ENCODE assay signal across 19 mouse cellular contexts in genomic region chr11:104704097-104704496, GRCm38 (mm10). TPM values are rescaled to one million over a fixed set of nuclear protein-coding genes. Genes with fewer than 3 reads are reported as not detected.
DNase-seq lines count a peak whose midpoint lies in the region; ATAC-seq and TF ChIP-seq lines count a peak whose summit lies in the region.
"Had no signal": no experiment of that assay in that cellular context is flagged by ENCODE, and none has a peak within 500 bp of the region (broad histone marks: within the 10 kb centered on the region; RNA-seq: fewer than 3 reads in every experiment).

No protein-coding gene starts in this region.

- intact Hi-C loops in left cerebral cortex, postnatal 25 days (cut with DNase I) = no loop called here

- no peaks in the 10 kb centered on the region for H3K4me1 ChIP-seq in kidney, embryonic 14.5 days (ENCODE audit: control insufficient read depth, insufficient read depth, low read length)
- no peaks in the 10 kb centered on the region for H3K4me1 ChIP-seq in midbrain, embryonic 16.5 days (ENCODE audit: control insufficient read depth, insufficient read depth, low read length)
- H3K4me1 ChIP-seq in midbrain, embryonic 13.5 days (replicated peaks) = no peaks in the 10 kb centered on the region
- H3K4me1 ChIP-seq in hindbrain, postnatal 0 days (ENCODE audit: insufficient read depth, low read length) = no peaks in the 10 kb centered on the region
- H3K4me1 ChIP-seq: embryonic facial prominence, embryonic 15.5 days; forebrain, embryonic 10.5 days; heart, embryonic 15.5 days; liver, embryonic 12.5 days had no signal

- no peak overlapping the region for H3K9ac ChIP-seq in kidney, embryonic 14.5 days (ENCODE audit: low read depth, low read length)
- no peak overlapping the region for H3K9ac ChIP-seq in midbrain, embryonic 16.5 days (ENCODE audit: low read depth, low read length)
- H3K9ac ChIP-seq in midbrain, embryonic 13.5 days (replicated peaks) = no peak overlapping the region
- no peak overlapping the region for H3K9ac ChIP-seq in hindbrain, postnatal 0 days (replicated peaks; ENCODE audit: low read length)
- H3K9ac ChIP-seq: embryonic facial prominence, embryonic 15.5 days; heart, embryonic 15.5 days; liver, embryonic 12.5 days; lung, embryonic 14.5 days had no signal

- 24% methylated on average over 15 of the region's 15 CpGs for WGBS in kidney, embryonic 14.5 days
- 58% methylated on average over 15 of the region's 15 CpGs for WGBS in midbrain, embryonic 16.5 days
- 65% methylated on average over 15 of the region's 15 CpGs for WGBS in midbrain, embryonic 13.5 days
- 65% methylated on average over 15 of the region's 15 CpGs for WGBS in hindbrain, postnatal 0 days

- no peaks in the 10 kb centered on the region for H3K27me3 ChIP-seq in kidney, embryonic 14.5 days (ENCODE audit: control insufficient read depth, insufficient read depth, low read length)
- no peaks in the 10 kb centered on the region for H3K27me3 ChIP-seq in midbrain, embryonic 16.5 days (ENCODE audit: control insufficient read depth, insufficient read depth, low read depth, low read length)
- no peaks in the 10 kb centered on the region for H3K27me3 ChIP-seq in midbrain, embryonic 13.5 days
- H3K27me3 ChIP-seq in hindbrain, postnatal 0 days (ENCODE audit: insufficient read depth, low read length) = no peaks in the 10 kb centered on the region
- H3K27me3 ChIP-seq: embryonic facial prominence, embryonic 15.5 days; heart, embryonic 15.5 days; liver, embryonic 12.5 days had no signal

- DNase-seq in kidney, postnatal 10 days = no peak
- peak; percentile 7 for DNase-seq in hindbrain, postnatal 0 days (ENCODE audit: low spot score)
- DNase-seq in retina, embryonic 14.5 days (ENCODE audit: low spot score) = peak; percentile 27
- no peak for DNase-seq in spleen, postnatal 14 days (ENCODE audit: low spot score in 2 of 2)
- DNase-seq in left cerebral cortex, postnatal 25 days (ENCODE audit: low spot score in 2 of 2) = no peak
- DNase-seq: adrenal gland, postnatal 36 days; B cell, adult 2 months; cerebellum, adult 9-11 months; heart, adult 18-20 months; kidney, adult 2 months; lung, embryonic 14.5 days; thymus, postnatal 14 days had no signal

- H3K4me2 ChIP-seq in kidney, embryonic 14.5 days (replicated peaks; ENCODE audit: low read depth, low read length) = peak overlapping the region; percentile 34
- H3K4me2 ChIP-seq in midbrain, embryonic 16.5 days (ENCODE audit: low read length) = peak overlapping the region; percentile 26
- H3K4me2 ChIP-seq in midbrain, embryonic 13.5 days (replicated peaks) = no peak overlapping the region
- H3K4me2 ChIP-seq in hindbrain, postnatal 0 days (ENCODE audit: low read depth, low read length) = peak overlapping the region; percentile 27; the same call in 1 of the 2 replicates
- H3K4me2 ChIP-seq: embryonic facial prominence, embryonic 15.5 days; heart, embryonic 15.5 days; liver, embryonic 12.5 days; lung, embryonic 14.5 days had no signal

- H3K27ac ChIP-seq in kidney, embryonic 14.5 days (ENCODE audit: low read depth, low read length) = no peak overlapping the region
- no peak overlapping the region for H3K27ac ChIP-seq in midbrain, embryonic 16.5 days (ENCODE audit: low read length)
- no peak overlapping the region for H3K27ac ChIP-seq in midbrain, embryonic 13.5 days
- no peak overlapping the region for H3K27ac ChIP-seq in hindbrain, postnatal 0 days
- H3K27ac ChIP-seq: embryonic facial prominence, embryonic 15.5 days; forebrain, embryonic 10.5 days; heart, embryonic 15.5 days; liver, embryonic 12.5 days had no signal

- no peaks in the 10 kb centered on the region for H3K9me3 ChIP-seq in kidney, embryonic 14.5 days (ENCODE audit: control insufficient read depth, low read length)
- H3K9me3 ChIP-seq in midbrain, embryonic 16.5 days (replicated peaks; ENCODE audit: control insufficient read depth, low read length, poor library complexity, severe bottlenecking) = no peaks in the 10 kb centered on the region
- no peaks in the 10 kb centered on the region for H3K9me3 ChIP-seq in midbrain, embryonic 13.5 days
- H3K9me3 ChIP-seq in hindbrain, postnatal 0 days (ENCODE audit: low read length) = no peaks in the 10 kb centered on the region
- H3K9me3 ChIP-seq: embryonic facial prominence, embryonic 15.5 days; forebrain, embryonic 10.5 days; heart, embryonic 15.5 days; liver, embryonic 12.5 days had no signal

- no peaks in the 10 kb centered on the region for H3K36me3 ChIP-seq in kidney, embryonic 14.5 days (ENCODE audit: control insufficient read depth, insufficient read depth, low read length)
- H3K36me3 ChIP-seq in midbrain, embryonic 16.5 days (ENCODE audit: control insufficient read depth, insufficient read depth, low read length) = no peaks in the 10 kb centered on the region
- H3K36me3 ChIP-seq in midbrain, embryonic 13.5 days = no peaks in the 10 kb centered on the region
- H3K36me3 ChIP-seq in hindbrain, postnatal 0 days (ENCODE audit: insufficient read depth, low read length) = no peaks in the 10 kb centered on the region
- H3K36me3 ChIP-seq: embryonic facial prominence, embryonic 15.5 days; forebrain, embryonic 10.5 days; heart, embryonic 15.5 days; liver, embryonic 12.5 days had no signal

- peak; percentile 83 for ATAC-seq in kidney, embryonic 14.5 days (ENCODE audit: low FRiP score, low TSS enrichment)
- ATAC-seq in midbrain, embryonic 16.5 days = no peak
- no peak for ATAC-seq in midbrain, embryonic 13.5 days
- no peak for ATAC-seq in hindbrain, postnatal 0 days
- ATAC-seq: liver, embryonic 12.5 days had no signal

- TF ChIP-seq CTCF in hindbrain, postnatal 0 days (IDR thresholded peaks at IDR 0.05; ENCODE audit: low read depth) = no peak

- H3K4me3 ChIP-seq in kidney, embryonic 14.5 days (ENCODE audit: low read length) = no peak overlapping the region; the same call in 1 of the 2 replicates
- H3K4me3 ChIP-seq in midbrain, embryonic 16.5 days (ENCODE audit: low read depth, low read length) = no peak overlapping the region
- H3K4me3 ChIP-seq in midbrain, embryonic 13.5 days (replicated peaks) = no peak overlapping the region
- H3K4me3 ChIP-seq in hindbrain, postnatal 0 days (ENCODE audit: low read length) = no peak overlapping the region
- H3K4me3 ChIP-seq: embryonic facial prominence, embryonic 15.5 days; forebrain, embryonic 10.5 days; heart, embryonic 15.5 days; liver, embryonic 12.5 days had no signal

RNA-seq across cellular contexts. Expression of gene Gm11639, which starts 18.6 kb away (rescaled TPM):
- 0.08 TPM in 1 of 2 replicates, not detected in the other for polyA plus RNA-seq in kidney, embryonic 14.5 days (2014; fragmentation: Nextera tagmentation; extraction: Ambion mirVana)
- 0.05 TPM in 1 of 2 replicates, not detected in the other for polyA plus RNA-seq in midbrain, embryonic 16.5 days (2015; fragmentation: Nextera tagmentation; extraction: Ambion mirVana)
- polyA plus RNA-seq in midbrain, embryonic 13.5 days (2015; fragmentation: Nextera tagmentation; extraction: Ambion mirVana) = 0.01 TPM in 1 of 2 replicates, not detected in the other
- 0.11 TPM in 1 of 2 replicates, not detected in the other for total RNA-seq in hindbrain, postnatal 0 days (2014; rRNA removed)
- polyA plus RNA-seq in hindbrain, postnatal 0 days (2015; fragmentation: Nextera tagmentation; extraction: Ambion mirVana) = 0.05 and 0.43 TPM in 2 replicates
- total RNA-seq in left cerebral cortex, postnatal 25 days (2021) = 1 to 10 TPM in 1 of 2 experiments, under 1 TPM in 1; 0.80 to 1.1 TPM
- polyA plus RNA-seq: forebrain, embryonic 10.5 days; lung, embryonic 14.5 days had no signal

Comparison
In these comparisons a context has a peak if more than half of its experiments do, and no peak if none do; other contexts are left out.
1. DNase-seq: peak in hindbrain, postnatal 0 days (single experiment) and retina, embryonic 14.5 days (single experiment); none in kidney, postnatal 10 days (single experiment), spleen, postnatal 14 days (0 of 2) and left cerebral cortex, postnatal 25 days (0 of 2).